Mouse (Mus musculus): Measurements from ENCODE around the gene Rps6kb2.

- TF ChIP-seq EP300 (IDR thresholded peaks at IDR 0.05; ENCODE audit: low read depth) (no peak), CTCF (IDR thresholded peaks at IDR 0.05; ENCODE audit: low read depth) (no peak)
Observed at GRCm38 (mm10) chr19:4164721-4165120, 1.6 kb upstream of the Rps6kb2 start.

All from liver, postnatal 0 days (tissue).